Mouse (Mus musculus) naive thymus-derived CD4-positive, alpha-beta T cell, adult 5 months (primary cell): ENCODE data around the gene Cst11. TPM values are rescaled to one million over a fixed set of nuclear protein-coding genes. Genes with fewer than 3 reads are reported as not detected.

Source experiments
- polyA plus RNA-seq: library from polyadenylated mRNA; unstranded; fragments of 100-300 nt; shearing (Covaris generic); gene quantifications from one replicate; pipeline ENCODE4 v1.2.1, GENCODE M21; 2017

The Cst11 gene
- not detected for polyA plus RNA-seq

GRCm38 (mm10) chr2:148771397-148771796, at the start of gene Cst11:
TSS of gene Cst11 (minus strand) at chr2:148771497.

GRCm38 (mm10) chr2:148819909-148820308, 48.6 kb upstream of the Cst11 start, which contains the start of gene Cst13:
TSS of gene Cst13 (plus strand) at chr2:148820081.

DNA sequence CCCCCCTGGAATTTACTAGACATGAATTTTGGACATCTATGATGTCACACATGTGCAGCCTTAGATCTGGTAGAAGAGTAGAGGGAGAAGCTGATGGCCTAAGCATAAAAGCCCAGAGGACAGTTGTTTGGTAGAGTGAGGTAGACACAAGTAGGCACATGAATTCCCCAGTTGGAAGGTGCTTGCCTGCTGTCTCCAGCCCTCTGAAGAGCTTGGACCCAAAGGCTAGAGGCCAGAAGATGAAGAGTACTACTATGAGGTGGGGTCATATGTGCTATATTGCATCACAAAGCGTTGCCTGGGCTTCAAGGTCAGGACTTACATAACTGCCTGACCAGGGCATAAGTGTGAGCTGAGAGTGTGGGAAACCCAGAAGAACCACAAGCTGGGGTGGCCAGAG, 27.2 kb upstream of the Cst11 start, which contains the start of gene Cst8:
Cst8 (plus strand) TSS at position 301 of the 400 bp plus-strand sequence.

DNA sequence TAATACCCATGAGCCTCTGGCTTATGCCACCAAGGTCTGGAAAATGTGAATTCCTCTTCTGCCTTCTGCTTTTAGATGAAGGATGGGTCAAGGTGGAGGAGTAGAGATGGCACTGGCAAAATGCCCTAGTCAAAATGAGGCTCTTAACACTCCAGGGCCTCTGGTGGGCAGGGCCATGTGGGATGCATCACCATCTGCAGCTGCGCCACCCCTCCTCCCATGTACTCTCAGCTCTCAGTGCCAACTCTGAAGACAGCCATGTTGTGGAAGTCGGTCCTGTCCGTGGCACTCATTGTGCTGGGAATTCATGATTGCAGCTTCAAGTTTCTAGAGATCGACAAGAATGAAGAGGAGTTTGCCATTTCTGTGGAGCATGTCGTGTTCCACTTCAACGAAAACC, 17.8 kb upstream of the Cst11 start, which contains the start of gene Cst12:
Cst12 (plus strand) TSS at position 220 of the 400 bp plus-strand sequence.

DNA sequence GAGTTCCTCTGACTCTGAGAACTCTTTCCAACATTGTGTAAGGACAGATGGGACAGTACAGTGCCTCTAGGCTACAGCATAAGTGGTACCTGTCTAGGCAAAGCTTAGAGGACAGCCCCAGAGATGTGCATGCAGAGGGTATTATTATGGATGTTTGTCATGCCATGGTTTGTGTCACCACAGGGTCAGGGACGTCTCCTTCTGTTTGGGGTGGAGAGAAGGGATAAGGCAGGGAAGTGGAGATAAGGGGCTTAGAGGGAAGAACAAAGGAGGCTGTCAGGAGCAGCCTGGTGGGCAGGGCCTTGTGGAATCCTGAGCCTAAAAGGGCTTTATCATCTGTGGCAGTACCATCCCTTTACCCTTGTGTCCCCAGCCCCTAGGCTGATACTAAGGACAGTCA, 10.4 kb upstream of the Cst11 start, which contains the start of gene 8030411F24Rik:
8030411F24Rik (plus strand) TSS at position 301 of the 400 bp plus-strand sequence.

DNA sequence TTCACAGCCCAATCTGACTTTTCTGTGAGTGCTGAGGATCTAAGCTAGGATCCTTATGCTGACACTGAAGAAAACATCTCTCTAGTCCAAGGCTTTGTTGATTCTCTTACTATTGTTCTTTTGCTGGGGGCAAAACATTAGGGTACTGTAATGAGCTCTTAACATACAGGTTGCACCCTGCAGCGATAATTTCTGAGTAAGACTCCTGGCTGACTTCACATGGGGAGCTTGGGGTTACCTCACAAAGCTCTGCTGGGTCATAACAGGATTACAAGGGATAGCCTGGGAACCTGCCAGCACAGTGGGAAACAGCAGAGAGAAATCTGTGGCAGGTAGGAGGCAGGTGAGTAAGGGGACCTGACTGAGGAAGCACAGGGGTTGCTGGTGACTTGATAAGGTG, 21.2 kb downstream of the Cst11 start, which contains the start of gene Cstl1:
Cstl1 (plus strand) TSS at position 301 of the 400 bp plus-strand sequence.

GRCm38 (mm10) chr2:148732327-148733000, 38.8 kb downstream of the Cst11 start, which contains the start of gene Napb:
TSS of gene Napb (minus strand) at chr2:148732467.

Other genes with a start within 250 kb of the Cst11 start
- gene Nxt1, start 98.9 kb downstream of the Cst11 start, polyA plus RNA-seq: 45.6 TPM
- 6.5 TPM for gene Gzf1, start 90.5 kb downstream of the Cst11 start, polyA plus RNA-seq
- gene Napb, start 39.0 kb downstream of the Cst11 start, polyA plus RNA-seq: 0.93 TPM
- not detected for gene Cstl1, start 21.1 kb downstream of the Cst11 start, polyA plus RNA-seq
- not detected for gene 8030411F24Rik, start 10.5 kb upstream of the Cst11 start, polyA plus RNA-seq
- not detected for gene Cst12, start 17.9 kb upstream of the Cst11 start, polyA plus RNA-seq
- gene Cst8, start 27.3 kb upstream of the Cst11 start, polyA plus RNA-seq: not detected
- gene Cst13, start 48.6 kb upstream of the Cst11 start, polyA plus RNA-seq: not detected
- not detected for gene Cst9, start 63.6 kb upstream of the Cst11 start, polyA plus RNA-seq
- not detected for gene 9230104L09Rik, start 93.5 kb upstream of the Cst11 start, polyA plus RNA-seq
- 66.9 TPM for gene Cst3, start 104.2 kb upstream of the Cst11 start, polyA plus RNA-seq
- gene Gm1330, start 231.8 kb upstream of the Cst11 start, polyA plus RNA-seq: not detected
- not detected for gene Gm10750, start 245.7 kb upstream of the Cst11 start, polyA plus RNA-seq